Mouse (Mus musculus) embryonic fibroblast, embryonic 13.5 days (primary cell): ENCODE results near the gene Gcgr.

ENCODE experiments used
- CTCF ChIP-seq: IDR thresholded peaks from 2 replicates; pipeline ENCODE4 v1.5.1; 2011; ENCODE audit warnings: mild to moderate bottlenecking, control low read depth, low read length, moderate library complexity, borderline replicate concordance; ENCODE audit not compliant: insufficient read depth
- POLR2A ChIP-seq: IDR thresholded peaks from 2 replicates; pipeline ENCODE4 v1.6.1; 2011; ENCODE audit warnings: low read depth, mild to moderate bottlenecking, control low read depth, low read length, moderate library complexity

DNA sequence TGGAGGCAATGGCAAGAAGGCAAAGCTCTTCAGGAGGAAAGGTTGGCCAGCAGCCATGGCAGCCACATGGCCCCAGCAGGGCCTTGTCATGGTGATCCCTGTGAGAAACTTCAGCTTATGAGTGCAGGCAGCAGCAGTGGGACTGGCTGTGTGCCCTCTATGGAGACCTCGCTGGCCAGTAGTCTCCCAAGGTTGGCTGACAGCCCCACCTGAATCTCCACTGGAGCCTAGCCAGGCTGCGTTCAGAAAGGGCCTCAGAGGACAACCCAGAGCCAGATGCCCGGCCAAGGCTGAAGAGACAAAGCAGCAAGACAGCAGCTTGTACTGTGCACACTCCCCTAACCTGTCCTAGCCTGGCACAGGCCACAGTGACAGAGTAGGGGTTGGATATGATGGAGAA is 8.0 kb downstream of the Gcgr start:
- TF ChIP-seq POLR2A (no peak), CTCF (no peak)
